Mouse (Mus musculus) ovary, adult 18-20 months (tissue): ENCODE results near the gene Uncx.

Source experiments
- DNase-seq: peaks from one replicate; pipeline ENCODE4 v3.0.0; 2022; ENCODE audit warnings: low spot score, mixed read lengths

The Uncx gene

GRCm38 (mm10) chr5:139542556-139542955 is 738 bp upstream of the Uncx start:
- no peak for DNase-seq

GRCm38 (mm10) chr5:139543650-139544270 is 466 bp downstream of the Uncx start:
- DNase-seq = no peak

GRCm38 (mm10) chr5:139544271-139545135 is 1.2 kb downstream of the Uncx start:
- no peak for DNase-seq

- DNase-seq = no peak
These were observed 1.9 kb downstream of the Uncx start for GRCm38 (mm10) chr5:139545221-139545620.

- DNase-seq = no peak
These were observed 2.5 kb downstream of the Uncx start for GRCm38 (mm10) chr5:139545673-139546335.

- no peak for DNase-seq
These were observed 3.1 kb downstream of the Uncx start for GRCm38 (mm10) chr5:139546336-139546770.

GRCm38 (mm10) chr5:139546771-139547420 is 3.6 kb downstream of the Uncx start:
- no peak for DNase-seq

GRCm38 (mm10) chr5:139547421-139547931 is 4.2 kb downstream of the Uncx start:
- DNase-seq = no peak

GRCm38 (mm10) chr5:139553446-139554273 is 10.4 kb downstream of the Uncx start:
- DNase-seq = no peak

- no peak for DNase-seq
These were observed 11.4 kb downstream of the Uncx start for GRCm38 (mm10) chr5:139554478-139555335.

- no peak for DNase-seq
These were observed 12.3 kb downstream of the Uncx start for GRCm38 (mm10) chr5:139555476-139556115.

- DNase-seq = no peak
These were observed 12.9 kb downstream of the Uncx start for GRCm38 (mm10) chr5:139556116-139556678.

- no peak for DNase-seq
These were observed 13.8 kb downstream of the Uncx start for GRCm38 (mm10) chr5:139557079-139557478.

- no peak for DNase-seq
These were observed 14.5 kb downstream of the Uncx start for GRCm38 (mm10) chr5:139557531-139558467.

GRCm38 (mm10) chr5:139558468-139558804 is 15.1 kb downstream of the Uncx start:
- peak; percentile 38 for DNase-seq

- DNase-seq = no peak
These were observed 15.8 kb downstream of the Uncx start for GRCm38 (mm10) chr5:139558917-139559660.

GRCm38 (mm10) chr5:139559782-139560181 is 16.5 kb downstream of the Uncx start:
- DNase-seq = no peak
